In genomic region chr4:148065702-148066400, GRCm38 (mm10) we compare ENCODE assay signal across 11 mouse cellular contexts. TPM values are rescaled to one million over a fixed set of nuclear protein-coding genes. Genes with fewer than 3 reads are reported as not detected.
A peak's percentile ranks its signal among the peaks of the same experiment; 100 is the strongest.
DNase-seq lines count a peak whose midpoint lies in the region; ATAC-seq and TF ChIP-seq lines count a peak whose summit lies in the region.
"Had no signal": no experiment of that assay in that cellular context is flagged by ENCODE, and none has a peak within 500 bp of the region (broad histone marks: within the 10 kb centered on the region; RNA-seq: fewer than 3 reads in every experiment).

No protein-coding gene starts in this region.

- H3K4me3 ChIP-seq in intestine, postnatal 0 days (ENCODE audit: low read depth, low read length): no peak overlapping the region
- no peak overlapping the region for H3K4me3 ChIP-seq in intestine, embryonic 16.5 days (ENCODE audit: low read length)
- 0 out of 2 replicates have a peak overlapping the region, but pooled peaks have one; percentile 13 for H3K4me3 ChIP-seq in E14TG2a.4 (replicated peaks; ENCODE audit: low read length)
- H3K4me3 ChIP-seq: heart, embryonic 13.5 days had no signal

- H3K27ac ChIP-seq in intestine, postnatal 0 days (ENCODE audit: low read depth, low read length): no peak overlapping the region
- H3K27ac ChIP-seq in intestine, embryonic 16.5 days (ENCODE audit: low read length): no peak overlapping the region
- H3K27ac ChIP-seq: heart, embryonic 13.5 days had no signal

- peak; percentile 53 for DNase-seq in 416B (ENCODE audit: low read depth)
- DNase-seq in kidney, postnatal 25 days: peak; percentile 46 to 47
- no peak for DNase-seq in urinary bladder, postnatal 36 days (ENCODE audit: low spot score in 2 of 2)
- no peak for DNase-seq in thymus, postnatal 0 days (ENCODE audit: low spot score)
- no peak for DNase-seq in thymus, postnatal 25 days
- DNase-seq: cerebellum, adult 9-10 months had no signal

- H3K4me2 ChIP-seq in intestine, postnatal 0 days (replicated peaks; ENCODE audit: low read depth): no peak overlapping the region
- H3K4me2 ChIP-seq in intestine, embryonic 16.5 days (ENCODE audit: low read depth, low read length): no peak overlapping the region
- H3K4me2 ChIP-seq: heart, embryonic 13.5 days had no signal

- H3K36me3 ChIP-seq in intestine, postnatal 0 days (ENCODE audit: control insufficient read depth, insufficient read depth): no peaks in the 10 kb centered on the region
- no peaks in the 10 kb centered on the region for H3K36me3 ChIP-seq in intestine, embryonic 16.5 days (ENCODE audit: control insufficient read depth, insufficient read depth, low read length)
- H3K36me3 ChIP-seq in E14TG2a.4 (ENCODE audit: insufficient read depth, low read length): no peaks in the 10 kb centered on the region
- H3K36me3 ChIP-seq: heart, embryonic 13.5 days had no signal

- WGBS in intestine, postnatal 0 days: 51% methylated on average over 6 of the region's 6 CpGs
- 43% methylated on average over 6 of the region's 6 CpGs for WGBS in intestine, embryonic 16.5 days

- no peak for ATAC-seq in intestine, postnatal 0 days
- ATAC-seq in intestine, embryonic 16.5 days: no peak
- ATAC-seq: activated CD4-positive, CD25-positive, alpha-beta regulatory T cell, adult 4 months had no signal

- H3K4me1 ChIP-seq in intestine, postnatal 0 days (replicated peaks; ENCODE audit: control insufficient read depth, insufficient read depth, low read length): no peaks in the 10 kb centered on the region
- H3K4me1 ChIP-seq in intestine, embryonic 16.5 days (ENCODE audit: control insufficient read depth, insufficient read depth, low read length): no peaks in the 10 kb centered on the region
- H3K4me1 ChIP-seq in E14TG2a.4 (replicated peaks; ENCODE audit: low read depth, low read length): peaks cover 51% of the 10 kb centered on the region

- no peak overlapping the region for H3K9ac ChIP-seq in intestine, postnatal 0 days (ENCODE audit: low read depth, low read length)
- H3K9ac ChIP-seq in intestine, embryonic 16.5 days (ENCODE audit: low read depth, low read length): no peak overlapping the region
- H3K9ac ChIP-seq: heart, embryonic 13.5 days had no signal

- no peaks in the 10 kb centered on the region for H3K9me3 ChIP-seq in intestine, postnatal 0 days (ENCODE audit: control insufficient read depth)
- no peaks in the 10 kb centered on the region for H3K9me3 ChIP-seq in intestine, embryonic 16.5 days (ENCODE audit: control insufficient read depth, low read length)
- no peaks in the 10 kb centered on the region for H3K9me3 ChIP-seq in E14TG2a.4 (ENCODE audit: low read length)
- H3K9me3 ChIP-seq: heart, embryonic 13.5 days had no signal

- no peaks in the 10 kb centered on the region for H3K27me3 ChIP-seq in intestine, postnatal 0 days (replicated peaks; ENCODE audit: control insufficient read depth, insufficient read depth, low read length)
- H3K27me3 ChIP-seq in intestine, embryonic 16.5 days (replicated peaks; ENCODE audit: control insufficient read depth, insufficient read depth, low read length): no peaks in the 10 kb centered on the region
- H3K27me3 ChIP-seq in E14TG2a.4 (ENCODE audit: insufficient read depth, low read length): peaks cover 36% of the 10 kb centered on the region
- H3K27me3 ChIP-seq: heart, embryonic 13.5 days had no signal

- TF ChIP-seq CTCF in intestine, postnatal 0 days (IDR thresholded peaks at IDR 0.05; ENCODE audit: low read depth): peak; percentile 38
- no peak for TF ChIP-seq CTCF in E14TG2a.4 (conservative IDR thresholded peaks at IDR 0.05; ENCODE audit: low read length)

RNA-seq across cellular contexts. Expression of gene Agtrap, which starts 22.0 kb away (rescaled TPM):
- polyA plus RNA-seq in intestine, postnatal 0 days (2015; fragmentation: Nextera tagmentation; extraction: Ambion mirVana): 27.7 and 31.3 TPM in 2 replicates
- 19.6 and 22.2 TPM in 2 replicates for polyA plus RNA-seq in intestine, embryonic 16.5 days (2015; fragmentation: Nextera tagmentation; extraction: Ambion mirVana)
- 43.3 and 45.2 TPM in 2 replicates for polyA plus RNA-seq in thymus, postnatal 0 days (2015; fragmentation: Nextera tagmentation; extraction: Ambion mirVana)

RNA-seq across cellular contexts. Expression of gene Mthfr, which starts 27.0 kb away (rescaled TPM):
- 11.7 and 12.6 TPM in 2 replicates for polyA plus RNA-seq in intestine, postnatal 0 days (2015; fragmentation: Nextera tagmentation; extraction: Ambion mirVana)
- polyA plus RNA-seq in intestine, embryonic 16.5 days (2015; fragmentation: Nextera tagmentation; extraction: Ambion mirVana): 14.3 and 19.4 TPM in 2 replicates
- polyA plus RNA-seq in thymus, postnatal 0 days (2015; fragmentation: Nextera tagmentation; extraction: Ambion mirVana): 8.3 and 9.0 TPM in 2 replicates

RNA-seq across cellular contexts. Expression of gene Clcn6, which starts 27.2 kb away (rescaled TPM):
- 2.5 and 3.1 TPM in 2 replicates for polyA plus RNA-seq in intestine, postnatal 0 days (2015; fragmentation: Nextera tagmentation; extraction: Ambion mirVana)
- 4.5 TPM in 2 replicates for polyA plus RNA-seq in intestine, embryonic 16.5 days (2015; fragmentation: Nextera tagmentation; extraction: Ambion mirVana)
- 4.1 and 4.2 TPM in 2 replicates for polyA plus RNA-seq in thymus, postnatal 0 days (2015; fragmentation: Nextera tagmentation; extraction: Ambion mirVana)

Comparison
In these comparisons a context has a peak if more than half of its experiments do, and no peak if none do; other contexts are left out.
1. DNase-seq: peak in 416B (single experiment) and kidney, postnatal 25 days (2 of 2); none in urinary bladder, postnatal 36 days (0 of 2), thymus, postnatal 0 days (single experiment) and thymus, postnatal 25 days (single experiment).